Mouse (Mus musculus): Measurements from ENCODE around the gene Papss2.

DNA sequence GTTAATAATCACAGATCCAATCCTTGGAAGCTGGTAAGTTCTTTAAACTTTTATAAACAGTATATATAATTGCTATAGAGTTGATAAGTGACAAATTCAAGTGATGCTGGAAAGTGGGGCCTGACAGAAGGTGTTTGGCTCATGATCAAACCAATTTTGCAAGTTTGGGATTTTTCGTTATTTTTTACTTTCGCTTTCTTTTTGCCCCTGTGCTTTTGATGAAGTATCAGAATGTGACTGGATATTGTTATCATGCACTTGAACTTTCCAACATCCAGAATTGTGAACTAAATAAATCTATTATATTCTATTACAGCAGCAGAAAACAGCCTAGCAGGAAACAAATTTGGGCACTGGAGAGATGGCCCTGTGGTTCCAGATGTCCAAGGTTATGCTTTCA is 85.3 kb downstream of the Papss2 start:
- TF ChIP-seq POLR2A (IDR thresholded peaks at IDR 0.05; ENCODE audit: low read depth, low read length) (no peak), CTCF (conservative IDR thresholded peaks at IDR 0.05; ENCODE audit: insufficient read depth, insufficient read length, low read depth, low read length) (no peak)
